Mouse (Mus musculus) forebrain, embryonic 15.5 days (tissue): ENCODE measurements around the gene Ccdc61. TPM values are rescaled to one million over a fixed set of nuclear protein-coding genes. Genes with fewer than 3 reads are reported as not detected.

ENCODE experiments used
- ATAC-seq: fragments of 200-750 bp; cut with Nextera tagmentation; replicated peaks from 2 replicates; pipeline ENCODE4 v1.8.0; 2017; ENCODE audit warnings: mild to moderate bottlenecking, moderate TSS enrichment, moderate library complexity
- H3K27ac ChIP-seq: fragments of 300-500 bp; sonication (generic); replicated peaks from 2 replicates; pipeline ENCODE4 v1.5.1; 2015; ENCODE audit warnings: mild to moderate bottlenecking, inconsistent platforms
- H3K27me3 ChIP-seq: fragments of 300-500 bp; sonication (generic); 2 replicates; pipeline ENCODE4 v1.6.1; 2015; ENCODE audit warnings: inconsistent platforms
- H3K36me3 ChIP-seq: fragments of 300-500 bp; sonication (generic); 2 replicates; pipeline ENCODE4 v1.6.1; 2015; ENCODE audit warnings: mild to moderate bottlenecking, inconsistent platforms
- H3K4me1 ChIP-seq: fragments of 300-500 bp; sonication (generic); 2 replicates; pipeline ENCODE4 v1.6.1; 2015; ENCODE audit warnings: inconsistent platforms
- H3K4me2 ChIP-seq: fragments of 300-500 bp; sonication (generic); replicated peaks from 2 replicates; pipeline ENCODE4 v1.6.1; 2015; ENCODE audit warnings: mild to moderate bottlenecking, inconsistent platforms
- H3K4me3 ChIP-seq: fragments of 300-500 bp; sonication (generic); 2 replicates; pipeline ENCODE4 v1.5.1; 2015; ENCODE audit warnings: mild to moderate bottlenecking, inconsistent platforms
- H3K9ac ChIP-seq: fragments of 300-500 bp; sonication (generic); replicated peaks from 2 replicates; pipeline ENCODE4 v1.6.1; 2015; ENCODE audit warnings: mild to moderate bottlenecking, inconsistent platforms
- H3K9me3 ChIP-seq: fragments of 300-500 bp; sonication (generic); 2 replicates; pipeline ENCODE4 v1.6.1; 2016; ENCODE audit warnings: inconsistent platforms
- WGBS: fragments of 180-500 bp; shearing (Covaris S2); methylation state at CpG from one replicate; pipeline ENCODE4 v1.1.7; 2015; ENCODE audit warnings: mixed read lengths; 5-methylcytosine and 5-hydroxymethylcytosine counted together
- polyA plus RNA-seq: library from polyadenylated mRNA; unstranded; fragments of >200 nt; fragmentation: Nextera tagmentation; extraction: Ambion mirVana; gene quantifications from 2 replicates; pipeline ENCODE4 v1.2.1, GENCODE M21; 2015

Gene Ccdc61
- 26.5 and 27.9 TPM in 2 replicates for polyA plus RNA-seq

DNA sequence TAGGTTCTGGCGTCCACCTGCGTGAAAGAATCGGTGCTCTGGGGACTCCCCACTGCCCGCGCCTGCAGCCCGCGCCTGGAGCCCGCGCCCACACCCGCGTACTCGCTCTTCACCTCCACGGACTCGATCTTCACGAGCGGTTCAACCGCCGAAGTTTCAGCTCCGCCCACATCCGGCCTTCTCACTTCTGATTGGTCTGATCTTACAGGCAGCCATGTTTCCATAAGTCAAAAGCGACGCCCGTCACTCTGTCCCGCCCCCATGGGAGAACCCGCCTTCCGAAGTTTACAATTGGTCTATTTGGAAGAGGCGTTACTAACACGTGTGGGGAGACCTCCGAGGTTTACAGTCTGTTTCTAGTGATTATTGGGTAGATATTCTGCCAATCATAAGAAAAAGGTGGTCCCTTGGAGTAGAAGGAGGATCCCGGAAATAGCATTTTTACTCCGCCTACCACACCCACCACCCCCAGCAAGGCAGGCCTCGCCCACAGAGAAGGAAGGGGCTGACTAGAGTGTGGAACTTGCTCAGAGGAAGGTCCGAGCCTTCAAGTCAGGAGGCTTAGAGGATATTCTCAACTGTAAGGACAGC lies at the start of gene Ccdc61:
TSS of gene Ccdc61 (minus strand) at position 175 of the 591 bp plus-strand sequence.
- Histone ChIP-seq H3K4me2 (peak within 1 kb of the TSS; percentile 63), H3K4me1 (peaks cover 19% of the 10 kb centered on the region), H3K9me3 (no peaks in the 10 kb centered on the region), H3K27me3 (no peaks in the 10 kb centered on the region), H3K4me3 (peak within 1 kb of the TSS; percentile 70), H3K36me3 (no peaks in the 10 kb centered on the region; the same call in 1 of the 2 replicates), H3K9ac (peak within 1 kb of the TSS; percentile 48), H3K27ac (peak within 1 kb of the TSS; percentile 38; the same call in 1 of the 2 replicates)
- under 1% methylated on average over 33 of the region's 33 CpGs for WGBS
- ATAC-seq = peak; percentile 99

- Histone ChIP-seq H3K9me3 (no peaks in the 10 kb centered on the region), H3K27ac (no peak overlapping the region), H3K36me3 (peaks cover 9% of the 10 kb centered on the region; the same call in 1 of the 2 replicates), H3K4me1 (peaks cover 48% of the 10 kb centered on the region), H3K27me3 (no peaks in the 10 kb centered on the region), H3K9ac (no peak overlapping the region), H3K4me2 (no peak overlapping the region), H3K4me3 (no peak overlapping the region)
- WGBS = 67% methylated on average over 8 of the region's 8 CpGs
- ATAC-seq = no peak
Measured at GRCm38 (mm10) chr7:18959446-18959845, 49.2 kb upstream of the Ccdc61 start.

DNA sequence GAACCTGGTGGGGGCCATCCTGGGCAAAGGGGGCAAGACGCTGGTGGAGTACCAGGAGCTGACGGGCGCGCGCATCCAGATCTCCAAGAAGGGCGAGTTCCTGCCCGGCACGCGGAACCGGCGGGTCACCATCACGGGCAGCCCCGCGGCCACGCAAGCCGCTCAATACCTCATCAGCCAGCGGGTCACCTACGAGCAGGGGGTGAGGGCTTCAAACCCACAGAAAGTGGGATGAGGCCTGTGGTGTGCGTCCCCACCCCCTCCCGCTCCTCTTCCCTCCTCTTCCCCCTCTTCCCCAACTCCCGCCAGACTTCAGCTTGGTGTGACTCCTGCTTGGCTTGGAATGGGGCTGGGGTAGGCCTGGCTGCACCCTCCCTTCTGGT lies 48.2 kb upstream of the Ccdc61 start:
- peak overlapping the region; percentile 44; the same call in 1 of the 2 replicates for H3K9ac ChIP-seq
- WGBS = 3% methylated on average over 21 of the region's 21 CpGs
- no peaks in the 10 kb centered on the region for H3K9me3 ChIP-seq
- 0 out of 2 replicates have a peak, but pooled peaks have one; percentile 6 for ATAC-seq
- H3K4me3 ChIP-seq = peak overlapping the region; percentile 38
- H3K27ac ChIP-seq = no peak overlapping the region
- H3K4me1 ChIP-seq = peaks cover 41% of the 10 kb centered on the region
- no peaks in the 10 kb centered on the region for H3K27me3 ChIP-seq
- peak overlapping the region; percentile 59 for H3K4me2 ChIP-seq
- H3K36me3 ChIP-seq = peaks cover 18% of the 10 kb centered on the region

DNA sequence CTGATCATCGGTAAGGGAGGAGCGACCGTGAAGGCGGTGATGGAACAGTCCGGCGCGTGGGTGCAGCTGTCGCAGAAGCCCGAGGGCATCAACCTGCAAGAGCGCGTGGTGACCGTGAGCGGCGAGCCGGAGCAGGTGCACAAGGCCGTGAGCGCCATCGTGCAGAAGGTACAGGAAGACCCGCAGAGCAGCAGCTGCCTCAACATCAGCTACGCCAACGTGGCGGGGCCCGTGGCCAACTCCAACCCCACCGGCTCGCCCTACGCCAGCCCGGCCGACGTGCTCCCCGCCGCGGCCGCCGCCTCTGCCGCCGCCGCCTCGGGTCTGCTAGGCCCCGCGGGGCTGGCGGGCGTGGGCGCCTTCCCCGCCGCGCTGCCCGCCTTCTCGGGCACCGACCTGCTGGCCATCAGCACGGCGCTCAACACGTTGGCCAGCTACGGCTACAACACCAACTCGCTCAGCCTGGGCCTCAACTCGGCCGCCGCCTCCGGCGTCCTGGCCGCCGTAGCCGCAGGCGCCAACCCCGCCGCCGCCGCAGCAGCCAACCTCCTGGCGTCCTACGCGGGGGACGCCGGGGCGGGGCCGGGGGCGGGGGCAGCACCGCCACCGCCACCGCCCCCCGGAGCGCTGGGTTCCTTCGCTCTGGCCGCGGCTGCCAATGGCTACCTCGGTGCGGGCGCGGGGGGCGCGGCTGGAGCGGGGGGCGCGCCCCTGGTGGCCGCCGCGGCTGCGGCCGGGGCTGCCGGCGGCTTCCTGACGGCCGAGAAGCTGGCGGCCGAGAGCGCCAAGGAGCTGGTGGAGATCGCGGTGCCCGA lies 47.6 kb upstream of the Ccdc61 start:
- peaks cover 36% of the 10 kb centered on the region for H3K4me1 ChIP-seq
- peaks cover 24% of the 10 kb centered on the region for H3K36me3 ChIP-seq

GRCm38 (mm10) chr7:18951397-18951796 lies 41.2 kb upstream of the Ccdc61 start:
- ATAC-seq = no peak
- peaks cover 40% of the 10 kb centered on the region for H3K4me1 ChIP-seq
- H3K36me3 ChIP-seq = peaks cover 53% of the 10 kb centered on the region
- H3K9ac ChIP-seq = no peak overlapping the region
- WGBS = 20% methylated on average over 15 of the region's 15 CpGs
- H3K9me3 ChIP-seq = no peaks in the 10 kb centered on the region
- no peaks in the 10 kb centered on the region for H3K27me3 ChIP-seq
- H3K4me2 ChIP-seq = peak overlapping the region; percentile 27; the same call in 1 of the 2 replicates
- H3K4me3 ChIP-seq = no peak overlapping the region
- H3K27ac ChIP-seq = peak overlapping the region; percentile 83

More for the DNA sequence above, 47.6 kb upstream of the Ccdc61 start:
- under 1% methylated on average over 103 of the region's 107 CpGs for WGBS
- H3K9me3 ChIP-seq = no peaks in the 10 kb centered on the region
- peak overlapping the region; percentile 59 for H3K4me2 ChIP-seq
- peak overlapping the region; percentile 44 for H3K9ac ChIP-seq
- peak overlapping the region; percentile 38 for H3K4me3 ChIP-seq
- no peaks in the 10 kb centered on the region for H3K27me3 ChIP-seq
- peak overlapping the region; percentile 48 for H3K27ac ChIP-seq
- ATAC-seq = peak; percentile 33; the same call in 1 of the 2 replicates

DNA sequence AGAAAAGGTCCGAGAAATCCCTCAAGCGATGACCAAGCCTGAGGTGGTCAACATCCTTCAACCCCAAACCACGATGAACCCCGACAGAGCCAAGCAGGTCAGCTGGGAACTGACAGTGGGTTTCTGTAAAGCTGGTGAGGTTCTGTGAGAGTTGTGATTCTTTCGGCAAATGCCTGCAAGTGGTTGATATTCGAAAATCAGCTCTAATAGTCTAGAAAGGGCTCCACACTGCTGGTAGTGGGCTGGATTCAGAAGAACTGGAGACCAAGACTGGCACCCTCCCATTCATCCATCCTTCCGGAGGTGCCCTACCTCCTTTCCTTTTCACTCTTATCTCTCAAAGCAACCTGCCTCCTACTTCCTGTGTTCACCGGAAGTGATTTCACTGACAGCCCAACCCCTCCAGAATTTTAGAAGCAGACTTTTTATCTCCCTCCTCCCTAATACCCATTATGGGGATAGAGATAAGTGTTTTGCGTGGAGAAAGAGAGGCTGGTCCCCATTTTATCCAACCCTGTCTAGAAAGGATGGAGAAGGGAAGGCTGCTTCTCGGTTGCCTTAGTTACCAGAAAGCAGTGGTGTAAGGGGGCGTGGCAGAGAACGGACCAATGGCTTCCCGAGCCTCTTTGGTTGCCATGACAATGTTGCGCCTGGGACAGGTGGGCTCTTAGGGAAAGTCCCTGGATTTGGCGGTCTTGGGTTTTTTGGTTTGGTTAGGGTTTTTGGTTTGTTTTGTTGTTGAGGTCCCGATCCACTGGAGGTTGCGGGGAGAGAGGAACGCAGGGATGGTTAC lies 40.5 kb upstream of the Ccdc61 start:
- H3K4me3 ChIP-seq = peak overlapping the region; percentile 22
- peaks cover 38% of the 10 kb centered on the region for H3K4me1 ChIP-seq
- no peaks in the 10 kb centered on the region for H3K9me3 ChIP-seq
- 13% methylated on average over 18 of the region's 18 CpGs for WGBS
- H3K9ac ChIP-seq = peak overlapping the region; percentile 9; the same call in 1 of the 2 replicates
- H3K36me3 ChIP-seq = peaks cover 51% of the 10 kb centered on the region
- peak; percentile 24; the same call in 1 of the 2 replicates for ATAC-seq
- peak overlapping the region; percentile 27 for H3K4me2 ChIP-seq
- H3K27ac ChIP-seq = peak overlapping the region; percentile 83
- no peaks in the 10 kb centered on the region for H3K27me3 ChIP-seq

DNA sequence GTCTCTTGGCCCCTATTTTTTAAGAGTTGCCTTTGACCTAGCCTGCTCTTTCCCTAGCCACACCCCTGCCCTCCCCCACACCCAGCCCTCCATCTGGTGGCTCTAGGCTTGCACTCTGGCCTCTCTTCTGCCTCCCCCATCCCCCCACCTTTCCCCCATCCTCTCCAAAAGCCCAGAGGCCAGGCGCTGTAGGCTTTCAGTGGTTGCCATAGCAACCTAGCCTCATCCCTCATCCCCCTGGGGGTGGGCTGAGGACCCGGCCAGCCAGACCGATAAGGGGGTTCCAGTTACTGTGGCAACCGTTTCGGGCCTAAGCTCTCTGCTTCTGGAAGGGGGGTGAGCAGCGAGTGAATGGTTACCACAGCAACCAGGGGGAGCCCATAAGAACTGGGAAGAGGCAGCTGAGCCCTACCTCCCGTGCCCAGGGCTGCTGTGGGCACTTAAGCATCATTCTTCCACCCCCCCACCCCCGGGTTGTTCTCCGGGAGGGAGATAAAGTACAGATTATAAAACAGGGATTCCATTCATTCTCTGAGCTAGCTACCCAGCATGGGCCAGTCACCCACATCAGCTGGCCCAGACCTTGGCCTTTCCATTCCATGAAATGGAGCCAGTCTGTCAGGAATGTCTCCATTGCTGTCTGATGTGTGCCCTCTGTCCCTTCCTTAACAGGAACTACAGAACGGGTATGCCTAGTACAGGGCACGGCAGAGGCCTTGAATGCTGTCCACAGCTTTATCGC lies 39.7 kb upstream of the Ccdc61 start:
- Histone ChIP-seq H3K36me3 (peaks cover 53% of the 10 kb centered on the region), H3K9ac (peak overlapping the region; percentile 9; the same call in 1 of the 2 replicates), H3K27me3 (no peaks in the 10 kb centered on the region), H3K4me1 (peaks cover 38% of the 10 kb centered on the region), H3K4me2 (peak overlapping the region; percentile 27), H3K4me3 (peak overlapping the region; percentile 22; the same call in 1 of the 2 replicates), H3K9me3 (no peaks in the 10 kb centered on the region), H3K27ac (peak overlapping the region; percentile 83)
- peak; percentile 88 for ATAC-seq
- 12% methylated on average over 12 of the region's 12 CpGs for WGBS

GRCm38 (mm10) chr7:18948151-18948550 lies 37.9 kb upstream of the Ccdc61 start:
- Histone ChIP-seq H3K9ac (peak overlapping the region; percentile 15; the same call in 1 of the 2 replicates), H3K27me3 (no peaks in the 10 kb centered on the region), H3K4me1 (peaks cover 44% of the 10 kb centered on the region), H3K4me3 (no peak overlapping the region), H3K4me2 (no peak overlapping the region), H3K36me3 (peaks cover 44% of the 10 kb centered on the region), H3K27ac (peak overlapping the region; percentile 83), H3K9me3 (no peaks in the 10 kb centered on the region)
- whole genome bisulfite sequencing = 52% methylated on average over 6 of the region's 6 CpGs
- no peak for ATAC-seq

GRCm38 (mm10) chr7:18942815-18943214 lies 32.6 kb upstream of the Ccdc61 start:
- peaks cover 29% of the 10 kb centered on the region for H3K36me3 ChIP-seq
- H3K4me3 ChIP-seq = no peak overlapping the region
- ATAC-seq = peak; percentile 34
- H3K9me3 ChIP-seq = no peaks in the 10 kb centered on the region
- no peak overlapping the region for H3K9ac ChIP-seq
- no peak overlapping the region for H3K4me2 ChIP-seq
- no peaks in the 10 kb centered on the region for H3K27me3 ChIP-seq
- WGBS = 38% methylated on average over 9 of the region's 9 CpGs
- H3K27ac ChIP-seq = peak overlapping the region; percentile 73
- peaks cover 30% of the 10 kb centered on the region for H3K4me1 ChIP-seq

GRCm38 (mm10) chr7:18942376-18942775 lies 32.2 kb upstream of the Ccdc61 start:
- no peaks in the 10 kb centered on the region for H3K27me3 ChIP-seq
- H3K27ac ChIP-seq = peak overlapping the region; percentile 73
- WGBS = 4% methylated on average over 1 of the region's 1 CpGs
- H3K9ac ChIP-seq = no peak overlapping the region
- H3K4me2 ChIP-seq = peak overlapping the region; percentile 5; the same call in 1 of the 2 replicates
- no peak overlapping the region for H3K4me3 ChIP-seq
- peak; percentile 76 for ATAC-seq
- no peaks in the 10 kb centered on the region for H3K9me3 ChIP-seq
- peaks cover 30% of the 10 kb centered on the region for H3K4me1 ChIP-seq
- peaks cover 25% of the 10 kb centered on the region for H3K36me3 ChIP-seq

GRCm38 (mm10) chr7:18927759-18928158 lies 17.5 kb upstream of the Ccdc61 start:
- peaks cover 72% of the 10 kb centered on the region for H3K4me1 ChIP-seq

More at GRCm38 (mm10) chr7:18927759-18928158, 17.5 kb upstream of the Ccdc61 start:
- H3K9me3 ChIP-seq = no peaks in the 10 kb centered on the region
- peak overlapping the region; percentile 94 for H3K27ac ChIP-seq
- H3K9ac ChIP-seq = peak overlapping the region; percentile 99; the same call in 1 of the 2 replicates
- peak overlapping the region; percentile 66 for H3K4me2 ChIP-seq
- no peaks in the 10 kb centered on the region for H3K27me3 ChIP-seq
- H3K4me3 ChIP-seq = peak overlapping the region; percentile 96
- 56% methylated on average over 3 of the region's 3 CpGs for WGBS
- no peak for ATAC-seq
- no peaks in the 10 kb centered on the region for H3K36me3 ChIP-seq
